ENCODE assay signal across 25 mouse cellular contexts in the genomic region with DNA sequence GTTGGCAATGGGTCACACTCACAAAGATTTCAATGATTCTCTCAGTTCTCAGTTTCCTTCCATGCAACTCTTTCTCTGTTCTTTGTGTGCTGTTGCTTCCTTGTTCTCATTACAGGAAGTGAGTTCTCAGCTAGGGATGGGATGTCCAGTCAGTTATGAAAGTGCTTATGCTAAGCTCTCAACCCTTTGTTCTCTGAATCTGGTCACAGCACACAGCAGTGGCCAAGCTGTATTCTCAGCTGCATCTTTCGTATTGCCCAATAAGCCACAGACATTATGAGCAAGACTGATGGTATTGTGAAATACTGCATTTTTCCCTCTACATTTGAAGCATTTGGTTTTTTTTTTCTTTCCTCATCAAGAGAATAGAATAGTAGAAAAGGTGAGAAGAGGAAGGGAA. TPM values are rescaled to one million over a fixed set of nuclear protein-coding genes. Genes with fewer than 3 reads are reported as not detected.
DNase-seq lines count a peak whose midpoint lies in the region; ATAC-seq and TF ChIP-seq lines count a peak whose summit lies in the region.
"Not testable (repeated sequence)": the region's sequence is repeated elsewhere in the genome, so short reads cannot be mapped to it uniquely, and the experiment has no call there.
"Had no signal": no experiment of that assay in that cellular context is flagged by ENCODE, and none has a peak within 500 bp of the region (broad histone marks: within the 10 kb centered on the region; RNA-seq: fewer than 3 reads in every experiment).

No protein-coding gene starts in this region.

- not testable (repeated sequence) for TF ChIP-seq CTCF in bone marrow macrophage, adult 2 months (IDR thresholded peaks at IDR 0.05; ENCODE audit: low read depth, low read length); liver, adult 2 months (IDR thresholded peaks at IDR 0.05; ENCODE audit: low read depth, low read length); lung, postnatal 0 days (IDR thresholded peaks at IDR 0.05)

- H3K4me3 ChIP-seq in bone marrow macrophage, adult 2 months (ENCODE audit: insufficient read depth, low read length); liver, adult 2 months (ENCODE audit: insufficient read depth, low read depth, low read length); lung, postnatal 0 days (ENCODE audit: low read depth, low read length); macrophage (ENCODE audit: inconsistent target): not testable (repeated sequence)

- peak; percentile 38 for DNase-seq in liver, adult 2 months (ENCODE audit: extremely low read depth, low read depth, low spot score)
- DNase-seq in lung, postnatal 0 days (ENCODE audit: low spot score), result peak; percentile 31

- not testable (repeated sequence) for H3K36me3 ChIP-seq in liver, adult 2 months (ENCODE audit: control insufficient read depth, insufficient read depth, low read length); lung, postnatal 0 days (ENCODE audit: insufficient read depth, low read length); macrophage (ENCODE audit: inconsistent target)

- H3K4me1 ChIP-seq in bone marrow macrophage, adult 2 months (ENCODE audit: control insufficient read depth, insufficient read depth, low read length), result peaks cover 12% of the 10 kb centered on the region
- H3K4me1 ChIP-seq in liver, adult 2 months (ENCODE audit: control insufficient read depth, insufficient read depth, low read length); lung, postnatal 0 days (ENCODE audit: insufficient read depth, low read depth, low read length): not testable (repeated sequence)

- WGBS in liver, adult 2 months, result 71% methylated on average over 1 of the region's 1 CpGs
- WGBS in lung, postnatal 0 days, result 74% methylated on average over 1 of the region's 1 CpGs
- 0% methylated on average over 1 of the region's 1 CpGs for WGBS in macrophage (ENCODE audit: missing documents)

- H3K9me3 ChIP-seq in lung, postnatal 0 days (ENCODE audit: low read length), result not testable (repeated sequence)

- H3K27ac ChIP-seq in bone marrow macrophage, adult 2 months (ENCODE audit: insufficient read depth, low read depth, low read length), result peak overlapping the region; percentile 97
- not testable (repeated sequence) for H3K27ac ChIP-seq in liver, adult 2 months (replicated peaks; ENCODE audit: insufficient read depth, low read depth, low read length); lung, postnatal 0 days (ENCODE audit: low read length)
- H3K27ac ChIP-seq in macrophage, result peak overlapping the region; percentile 86

- not testable (repeated sequence) for H3K79me2 ChIP-seq in liver, adult 2 months (ENCODE audit: control insufficient read depth, insufficient read depth, low read length); macrophage (ENCODE audit: inconsistent target)

- not testable (repeated sequence) for H3K9ac ChIP-seq in liver, adult 2 months (ENCODE audit: low read depth, low read length); lung, postnatal 0 days (replicated peaks; ENCODE audit: low read depth)

- ATAC-seq in CD4-positive, CD25-positive, alpha-beta regulatory T cell, adult 4 months, result peak; percentile 46
- peak; percentile 100 for ATAC-seq in granulocyte monocyte progenitor cell, adult 5-6 weeks (replicated peaks; ENCODE audit: poor library complexity, severe bottlenecking)
- peak; percentile 49 for ATAC-seq in lung, postnatal 0 days
- ATAC-seq in monocyte, adult 5-6 weeks (replicated peaks; ENCODE audit: insufficient number of reproducible peaks, low FRiP score, low TSS enrichment, poor library complexity, severe bottlenecking), result peak; percentile 100

- not testable (repeated sequence) for TF ChIP-seq POLR2A in bone marrow macrophage, adult 2 months (IDR thresholded peaks at IDR 0.05; ENCODE audit: borderline replicate concordance, low read depth, low read length); liver, adult 2 months (IDR thresholded peaks at IDR 0.05; ENCODE audit: extremely low read depth, insufficient read depth, low read length)

- H3K27me3 ChIP-seq in liver, adult 2 months (ENCODE audit: control insufficient read depth, insufficient read depth, low read length); lung, postnatal 0 days (replicated peaks; ENCODE audit: insufficient read depth, low read length): not testable (repeated sequence)

- TF ChIP-seq EP300 in lung, postnatal 0 days (IDR thresholded peaks at IDR 0.05), result not testable (repeated sequence)

- not testable (repeated sequence) for H3K4me2 ChIP-seq in lung, postnatal 0 days (replicated peaks; ENCODE audit: low read depth, low read length)

RNA-seq across cellular contexts. Expression of gene Ms4a4b, which starts 12.1 kb away (rescaled TPM):
- polyA plus RNA-seq in CD4-positive, CD25-positive, alpha-beta regulatory T cell, adult 4 months (2017; shearing (Covaris generic)), result 1,000 to 10,000 TPM; 2,426 to 2,599 TPM
- 5.6 and 8.4 TPM in 2 replicates for polyA plus RNA-seq in bone marrow macrophage, adult 2 months (2012; ENCODE audit: insufficient read depth, insufficient read length, missing spikeins)
- 2.2 and 2.3 TPM in 2 replicates for total RNA-seq in granulocyte monocyte progenitor cell, adult 5-6 weeks (2014; fragmentation: Nextera tagmentation)
- 0.10 and 2.6 TPM in 2 replicates for total RNA-seq in granulocyte monocyte progenitor cell, adult 5-6 weeks (2017)
- 0.65 and 1.1 TPM in 2 replicates for total RNA-seq in liver, adult 2 months (2014; rRNA removed)
- 0.96 and 1.9 TPM in 2 replicates for polyA plus RNA-seq in liver, adult 2 months (2012; rRNA removed)
- 1.7 and 2.4 TPM in 2 replicates for polyA plus RNA-seq in lung, postnatal 0 days (2015; fragmentation: Nextera tagmentation; extraction: Ambion mirVana)
- total RNA-seq in macrophage (2018; cell fraction: chromatin; rRNA removed), result 10 to 100 TPM in 13 of 26 experiments, 1 to 10 TPM in 6, under 1 TPM in 2, not detected in 5; 0.33 to 94.2 (median 23.2) TPM
- total RNA-seq in macrophage (2018; cell fraction: cytosol; rRNA removed), result 1 to 10 TPM in 25 of 26 experiments, under 1 TPM in 1; 0.61 to 8.0 (median 2.3) TPM
- 10 to 100 TPM in 11 of 26 experiments, 1 to 10 TPM in 14, under 1 TPM in 1; 0.67 to 38.9 (median 8.0) TPM for total RNA-seq in macrophage (2018; cell fraction: nucleus; rRNA removed)
- polyA plus RNA-seq in macrophage (2018), result 2.1 to 3.8 TPM (median 3.0 TPM) in 3 replicates
- total RNA-seq in monocyte, adult 5-6 weeks (2017), result 78.1 to 289 TPM (median 80.3 TPM) in 3 replicates
- total RNA-seq: gastrocnemius, adult 18-20 months; gastrocnemius, postnatal 10 days; gastrocnemius, postnatal 36 days; hindbrain, postnatal 0 days; MEL had no signal
- polyA plus RNA-seq: embryonic facial prominence, embryonic 10.5 days; forebrain, embryonic 10.5 days; forebrain, embryonic 13.5 days; forebrain, embryonic 16.5 days; heart, embryonic 12.5 days; hindbrain, embryonic 11.5 days; hindbrain, embryonic 14.5 days; hindbrain, postnatal 0 days had no signal

RNA-seq across cellular contexts. Expression of gene Ms4a4c, which starts 26.6 kb away (rescaled TPM):
- 10 to 100 TPM; 61.4 to 84.8 TPM for polyA plus RNA-seq in CD4-positive, CD25-positive, alpha-beta regulatory T cell, adult 4 months (2017; shearing (Covaris generic))
- polyA plus RNA-seq in bone marrow macrophage, adult 2 months (2012; ENCODE audit: insufficient read depth, insufficient read length, missing spikeins), result 49.2 and 54.0 TPM in 2 replicates
- 11.5 and 20.2 TPM in 2 replicates for total RNA-seq in granulocyte monocyte progenitor cell, adult 5-6 weeks (2014; fragmentation: Nextera tagmentation)
- 13.5 and 19.6 TPM in 2 replicates for total RNA-seq in granulocyte monocyte progenitor cell, adult 5-6 weeks (2017)
- total RNA-seq in liver, adult 2 months (2014; rRNA removed), result 0.74 and 1.3 TPM in 2 replicates
- polyA plus RNA-seq in liver, adult 2 months (2012; rRNA removed), result 0.26 TPM in 1 of 2 replicates, not detected in the other
- 1.1 and 1.2 TPM in 2 replicates for polyA plus RNA-seq in lung, postnatal 0 days (2015; fragmentation: Nextera tagmentation; extraction: Ambion mirVana)
- total RNA-seq in macrophage (2018; cell fraction: chromatin; rRNA removed), result 100 to 1,000 TPM in 13 of 26 experiments, 10 to 100 TPM in 3, 1 to 10 TPM in 10; 1.9 to 676 (median 81.3) TPM
- total RNA-seq in macrophage (2018; cell fraction: cytosol; rRNA removed), result 1,000 to 10,000 TPM in 13 of 26 experiments, 10 to 100 TPM in 13; 37.0 to 2,129 (median 675) TPM
- total RNA-seq in macrophage (2018; cell fraction: nucleus; rRNA removed), result 1,000 to 10,000 TPM in 1 of 26 experiments, 100 to 1,000 TPM in 12, 10 to 100 TPM in 12, 1 to 10 TPM in 1; 9.8 to 1,205 (median 268) TPM
- polyA plus RNA-seq in macrophage (2018), result 43.4 to 183 TPM (median 71.1 TPM) in 3 replicates
- 52.0 to 109 TPM (median 89.6 TPM) in 3 replicates for total RNA-seq in monocyte, adult 5-6 weeks (2017)
- total RNA-seq: gastrocnemius, adult 18-20 months; gastrocnemius, postnatal 10 days; heart, postnatal 10 days; hindbrain, postnatal 0 days; MEL had no signal
- polyA plus RNA-seq: embryonic facial prominence, embryonic 10.5 days; erythroblast, embryonic 14.5 days; forebrain, embryonic 10.5 days; forebrain, embryonic 13.5 days; forebrain, embryonic 16.5 days; heart, embryonic 12.5 days; hindbrain, embryonic 11.5 days had no signal

RNA-seq across cellular contexts. Expression of gene Ms4a6c, which starts 38.0 kb away (rescaled TPM):
- polyA plus RNA-seq in CD4-positive, CD25-positive, alpha-beta regulatory T cell, adult 4 months (2017; shearing (Covaris generic)), result 10 to 100 TPM; 13.4 to 20.1 TPM
- 610 and 628 TPM in 2 replicates for polyA plus RNA-seq in bone marrow macrophage, adult 2 months (2012; ENCODE audit: insufficient read depth, insufficient read length, missing spikeins)
- 271 and 272 TPM in 2 replicates for total RNA-seq in granulocyte monocyte progenitor cell, adult 5-6 weeks (2014; fragmentation: Nextera tagmentation)
- total RNA-seq in granulocyte monocyte progenitor cell, adult 5-6 weeks (2017), result 201 and 211 TPM in 2 replicates
- 5.6 and 6.6 TPM in 2 replicates for total RNA-seq in liver, adult 2 months (2014; rRNA removed)
- polyA plus RNA-seq in liver, adult 2 months (2012; rRNA removed), result 1.0 and 1.8 TPM in 2 replicates
- 10.8 and 12.6 TPM in 2 replicates for polyA plus RNA-seq in lung, postnatal 0 days (2015; fragmentation: Nextera tagmentation; extraction: Ambion mirVana)
- 100 to 1,000 TPM in 23 of 26 experiments, 10 to 100 TPM in 3; 89.1 to 739 (median 400) TPM for total RNA-seq in macrophage (2018; cell fraction: chromatin; rRNA removed)
- total RNA-seq in macrophage (2018; cell fraction: cytosol; rRNA removed), result 1,000 to 10,000 TPM in 12 of 26 experiments, 100 to 1,000 TPM in 14; 423 to 1,309 (median 781) TPM
- total RNA-seq in macrophage (2018; cell fraction: nucleus; rRNA removed), result 100 to 1,000 TPM; 190 to 948 (median 542) TPM
- polyA plus RNA-seq in macrophage (2018), result 546 to 786 TPM (median 561 TPM) in 3 replicates
- 292 to 487 TPM (median 394 TPM) in 3 replicates for total RNA-seq in monocyte, adult 5-6 weeks (2017)
- total RNA-seq: MEL had no signal
- polyA plus RNA-seq: erythroblast, embryonic 14.5 days had no signal

RNA-seq across cellular contexts. Expression of gene Gm8369, which starts 54.5 kb away (rescaled TPM):
- polyA plus RNA-seq in CD4-positive, CD25-positive, alpha-beta regulatory T cell, adult 4 months (2017; shearing (Covaris generic)), result 100 to 1,000 TPM; 420 to 532 TPM
- 13.4 and 15.4 TPM in 2 replicates for polyA plus RNA-seq in bone marrow macrophage, adult 2 months (2012; ENCODE audit: insufficient read depth, insufficient read length, missing spikeins)
- 4.9 and 9.0 TPM in 2 replicates for total RNA-seq in granulocyte monocyte progenitor cell, adult 5-6 weeks (2014; fragmentation: Nextera tagmentation)
- total RNA-seq in granulocyte monocyte progenitor cell, adult 5-6 weeks (2017), result 1.4 and 2.0 TPM in 2 replicates
- 1.1 and 1.4 TPM in 2 replicates for total RNA-seq in liver, adult 2 months (2014; rRNA removed)
- polyA plus RNA-seq in liver, adult 2 months (2012; rRNA removed), result 0.22 and 0.48 TPM in 2 replicates
- polyA plus RNA-seq in lung, postnatal 0 days (2015; fragmentation: Nextera tagmentation; extraction: Ambion mirVana), result 0.14 and 0.20 TPM in 2 replicates
- 100 to 1,000 TPM in 1 of 26 experiments, 10 to 100 TPM in 21, 1 to 10 TPM in 4; 2.7 to 111 (median 42.1) TPM for total RNA-seq in macrophage (2018; cell fraction: chromatin; rRNA removed)
- total RNA-seq in macrophage (2018; cell fraction: cytosol; rRNA removed), result 1 to 10 TPM in 22 of 26 experiments, under 1 TPM in 4; 0.85 to 8.7 (median 3.2) TPM
- 10 to 100 TPM in 22 of 26 experiments, 1 to 10 TPM in 4; 1.7 to 88.4 (median 28.7) TPM for total RNA-seq in macrophage (2018; cell fraction: nucleus; rRNA removed)
- 0.80 to 5.0 TPM (median 2.0 TPM) in 3 replicates for polyA plus RNA-seq in macrophage (2018)
- total RNA-seq in monocyte, adult 5-6 weeks (2017), result 50.1 to 131 TPM (median 127 TPM) in 3 replicates
- total RNA-seq: gastrocnemius, adult 18-20 months; hindbrain, postnatal 0 days; MEL had no signal
- polyA plus RNA-seq: cerebellum, adult 2 months; embryonic facial prominence, embryonic 10.5 days; embryonic facial prominence, embryonic 13.5 days; erythroblast, embryonic 14.5 days; forebrain, embryonic 10.5 days; forebrain, embryonic 13.5 days; forebrain, embryonic 16.5 days; heart, embryonic 12.5 days; heart, embryonic 15.5 days; hindbrain, embryonic 11.5 days; hindbrain, embryonic 14.5 days; hindbrain, postnatal 0 days; intestine, embryonic 16.5 days had no signal

RNA-seq across cellular contexts. Expression of gene Ms4a4a, which starts 55.9 kb away (rescaled TPM):
- polyA plus RNA-seq in CD4-positive, CD25-positive, alpha-beta regulatory T cell, adult 4 months (2017; shearing (Covaris generic)), result 1 to 10 TPM in 1 of 2 experiments, under 1 TPM in 1; 0.84 to 1.8 TPM
- polyA plus RNA-seq in bone marrow macrophage, adult 2 months (2012; ENCODE audit: insufficient read depth, insufficient read length, missing spikeins), result 434 TPM in 2 replicates
- total RNA-seq in granulocyte monocyte progenitor cell, adult 5-6 weeks (2014; fragmentation: Nextera tagmentation), result not detected in 2 replicates
- total RNA-seq in granulocyte monocyte progenitor cell, adult 5-6 weeks (2017), result not detected in 2 replicates
- 0.28 TPM in 1 of 2 replicates, not detected in the other for total RNA-seq in liver, adult 2 months (2014; rRNA removed)
- polyA plus RNA-seq in liver, adult 2 months (2012; rRNA removed), result not detected in 2 replicates
- 5.6 and 6.6 TPM in 2 replicates for polyA plus RNA-seq in lung, postnatal 0 days (2015; fragmentation: Nextera tagmentation; extraction: Ambion mirVana)
- 100 to 1,000 TPM in 14 of 26 experiments, 10 to 100 TPM in 12; 31.7 to 275 (median 102) TPM for total RNA-seq in macrophage (2018; cell fraction: chromatin; rRNA removed)
- 100 to 1,000 TPM; 219 to 786 (median 517) TPM for total RNA-seq in macrophage (2018; cell fraction: cytosol; rRNA removed)
- 100 to 1,000 TPM; 115 to 503 (median 234) TPM for total RNA-seq in macrophage (2018; cell fraction: nucleus; rRNA removed)
- 260 to 797 TPM (median 552 TPM) in 3 replicates for polyA plus RNA-seq in macrophage (2018)
- total RNA-seq in monocyte, adult 5-6 weeks (2017), result 8.1 to 35.7 TPM (median 9.7 TPM) in 3 replicates
- total RNA-seq: MEL had no signal
- polyA plus RNA-seq: erythroblast, embryonic 14.5 days had no signal

Comparison
In these comparisons a context has a peak if more than half of its experiments do, and no peak if none do; other contexts are left out.
1. ATAC-seq: peak in every context shown above with its lines; median percentile 100 in granulocyte monocyte progenitor cell, adult 5-6 weeks; 100 in monocyte, adult 5-6 weeks; 49 in lung, postnatal 0 days; 46 in CD4-positive, CD25-positive, alpha-beta regulatory T cell, adult 4 months.
2. RNA of gene Ms4a4b, which starts 12.1 kb away (polyA plus RNA-seq): 2,426 to 2,599 TPM in CD4-positive, CD25-positive, alpha-beta regulatory T cell, adult 4 months; 5.6 to 8.4 TPM in bone marrow macrophage, adult 2 months, 2.1 to 3.8 TPM in macrophage, 1.7 to 2.4 TPM in lung, postnatal 0 days and 0.96 to 1.9 TPM in liver, adult 2 months; every median in the first group is over 100 times any median in the second.
3. RNA of gene Ms4a4c, which starts 26.6 kb away (polyA plus RNA-seq): 61.4 to 84.8 TPM in CD4-positive, CD25-positive, alpha-beta regulatory T cell, adult 4 months, 43.4 to 183 TPM in macrophage and 49.2 to 54.0 TPM in bone marrow macrophage, adult 2 months; 1.1 to 1.2 TPM in lung, postnatal 0 days and 0.26 TPM in liver, adult 2 months; every median in the first group is over 10 times any median in the second.
4. RNA of gene Ms4a6c, which starts 38.0 kb away (polyA plus RNA-seq): 610 to 628 TPM in bone marrow macrophage, adult 2 months and 546 to 786 TPM in macrophage; 13.4 to 20.1 TPM in CD4-positive, CD25-positive, alpha-beta regulatory T cell, adult 4 months, 10.8 to 12.6 TPM in lung, postnatal 0 days and 1.0 to 1.8 TPM in liver, adult 2 months; every median in the first group is over 10 times any median in the second.